Mouse (Mus musculus) kidney, adult 2 months (tissue): ENCODE data around the gene Ctbp2.

ENCODE experiments used
- CTCF ChIP-seq: fragments of 200-500 bp; conservative IDR thresholded peaks from 2 replicates; pipeline ENCODE4 v1.5.1; 2011; ENCODE audit warnings: low read depth, mild to moderate bottlenecking, control low read depth, low read length, moderate library complexity, mixed read lengths; ENCODE audit not compliant: insufficient read depth, insufficient read length
- POLR2A ChIP-seq: fragments of 200-500 bp; IDR thresholded peaks from one replicate; pipeline ENCODE4 v1.6.1; 2011; ENCODE audit warnings: low read depth, low read length, control low read depth

DNA sequence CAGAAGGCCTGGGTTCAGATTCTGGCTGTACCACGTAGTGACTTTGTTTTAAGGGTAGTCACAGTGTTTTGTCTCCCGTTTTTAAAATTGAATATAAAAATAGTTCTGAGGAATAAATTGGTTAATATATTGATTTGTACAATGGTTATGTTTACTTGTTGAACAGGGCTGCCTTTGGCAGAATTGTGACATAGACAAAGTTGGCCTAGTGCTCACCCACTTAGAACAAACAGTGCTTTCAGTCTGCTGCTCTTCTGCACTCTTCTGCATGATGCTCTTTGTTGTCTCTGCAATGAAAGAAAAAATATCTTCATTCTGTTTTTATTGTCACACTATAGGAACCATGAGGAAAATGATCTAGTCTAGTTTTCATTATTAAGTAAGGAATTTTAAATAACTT is 185.0 kb downstream of the Ctbp2 start:
- TF ChIP-seq POLR2A (no peak), CTCF (no peak)
